Mouse (Mus musculus) hindbrain, embryonic 14.5 days (tissue): ENCODE data around the gene Krtap8-1. TPM values are rescaled to one million over a fixed set of nuclear protein-coding genes. Genes with fewer than 3 reads are reported as not detected.

Experiments used
- ATAC-seq: fragments of 200-750 bp; cut with Nextera tagmentation; 2 replicates; pipeline ENCODE4 v1.8.0; 2017; ENCODE audit warnings: moderate number of reproducible peaks, mild to moderate bottlenecking, moderate TSS enrichment, moderate library complexity; ENCODE audit not compliant: low FRiP score
- DNase-seq: peaks from one replicate; pipeline ENCODE4 v3.0.0-alpha.2; 2015; ENCODE audit warnings: low spot score
- H3K27ac ChIP-seq: fragments of 300-500 bp; sonication (generic); 2 replicates; pipeline ENCODE4 v1.5.1; 2014; ENCODE audit warnings: mild to moderate bottlenecking, moderate library complexity
- H3K27me3 ChIP-seq: fragments of 300-500 bp; sonication (generic); 2 replicates; pipeline ENCODE4 v1.6.1; 2014; ENCODE audit warnings: mild to moderate bottlenecking, low read length, mixed read lengths; ENCODE audit not compliant: control insufficient read depth, insufficient read depth
- H3K36me3 ChIP-seq: fragments of 300-500 bp; sonication (generic); replicated peaks from 2 replicates; pipeline ENCODE4 v1.6.1; 2014; ENCODE audit not compliant: control insufficient read depth, insufficient read depth
- H3K4me1 ChIP-seq: fragments of 300-500 bp; sonication (generic); replicated peaks from 2 replicates; pipeline ENCODE4 v1.6.1; 2014; ENCODE audit warnings: antibody characterized with exemption, low read length, mixed read lengths; ENCODE audit not compliant: control insufficient read depth, insufficient read depth
- H3K4me2 ChIP-seq: fragments of 300-500 bp; sonication (generic); replicated peaks from 2 replicates; pipeline ENCODE4 v1.6.1; 2014; ENCODE audit warnings: mild to moderate bottlenecking, moderate library complexity
- H3K4me3 ChIP-seq: fragments of 300-500 bp; sonication (generic); replicated peaks from 2 replicates; pipeline ENCODE4 v1.5.1; 2014; ENCODE audit warnings: mild to moderate bottlenecking, low read length
- H3K9ac ChIP-seq: fragments of 300-500 bp; sonication (generic); 2 replicates; pipeline ENCODE4 v1.6.1; 2014
- H3K9me3 ChIP-seq: fragments of 300-500 bp; sonication (generic); 2 replicates; pipeline ENCODE4 v1.6.1; 2016; ENCODE audit warnings: low read length; ENCODE audit not compliant: control insufficient read depth
- WGBS: fragments of 180-500 bp; shearing (Covaris S2); extraction: QIAGEN DNeasy Blood & Tissue Kit; methylation state at CpG from one replicate; pipeline ENCODE4 v1.1.7; 2014; 5-methylcytosine and 5-hydroxymethylcytosine counted together
- polyA plus RNA-seq: library from polyadenylated mRNA; unstranded; fragments of >200 nt; fragmentation: Nextera tagmentation; extraction: Ambion mirVana; gene quantifications from 2 replicates; pipeline ENCODE4 v1.2.1, GENCODE M21; 2014

Gene Krtap8-1
- polyA plus RNA-seq: not detected in 2 replicates

DNA sequence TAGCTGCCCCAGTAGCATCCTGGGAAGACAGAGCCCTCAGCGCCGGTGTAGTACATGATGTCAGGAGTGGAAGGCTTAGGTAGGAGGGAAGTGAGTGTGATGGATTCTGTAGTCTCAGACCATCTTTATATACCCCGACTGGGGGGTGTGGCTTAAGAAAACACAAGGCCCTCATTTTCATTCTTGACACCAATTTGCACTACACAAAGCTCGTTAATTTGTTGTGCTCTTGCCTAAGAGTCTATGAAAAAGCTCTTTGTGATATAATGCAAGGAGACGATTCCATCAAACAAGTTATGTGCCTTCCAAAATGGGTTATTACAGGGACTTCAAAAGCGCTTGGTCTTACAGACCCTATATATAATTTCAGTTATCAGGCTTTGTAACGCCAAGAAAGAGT, at the start of gene Krtap8-1:
Gene Krtap8-1 (minus strand): TSS at position 101 of the 400 bp plus-strand sequence.
- ATAC-seq: no peak
- Histone ChIP-seq H3K4me3 (no peak within 1 kb of the TSS), H3K9ac (no peak within 1 kb of the TSS), H3K27ac (no peak within 1 kb of the TSS), H3K4me2 (no peak within 1 kb of the TSS), H3K9me3 (no peaks in the 10 kb centered on the region), H3K27me3 (no peaks in the 10 kb centered on the region), H3K4me1 (no peaks in the 10 kb centered on the region), H3K36me3 (no peaks in the 10 kb centered on the region)
- WGBS: 93% methylated on average over 7 of the region's 7 CpGs
- no peak for DNase-seq

DNA sequence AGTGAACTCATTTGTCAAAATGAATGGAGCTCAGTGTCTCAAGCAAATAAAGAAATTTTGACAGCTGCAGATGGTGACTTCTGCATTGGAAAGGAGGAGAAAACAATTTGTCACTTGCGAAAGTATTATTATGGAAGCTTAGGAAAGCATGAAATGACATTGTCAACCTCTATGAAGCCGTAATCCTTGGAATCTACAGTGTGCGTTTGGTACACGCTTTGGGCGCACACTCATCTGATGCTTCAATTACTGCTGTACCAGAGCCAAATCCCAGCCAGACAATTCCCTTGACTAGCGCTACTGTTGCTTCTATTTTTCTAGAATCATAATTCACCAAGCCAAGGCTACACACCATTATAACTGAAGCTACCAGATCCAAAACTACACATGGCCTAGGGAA, 49.6 kb upstream of the Krtap8-1 start:
- Histone ChIP-seq H3K27ac (no peak overlapping the region), H3K36me3 (no peaks in the 10 kb centered on the region), H3K4me1 (0 out of 2 replicates have a peak, but pooled peaks cover 9% of the 10 kb centered on the region), H3K27me3 (no peaks in the 10 kb centered on the region), H3K9ac (no peak overlapping the region), H3K4me3 (no peak overlapping the region), H3K9me3 (no peaks in the 10 kb centered on the region), H3K4me2 (no peak overlapping the region)
- ATAC-seq (no peak), DNase-seq (no peak)
- 64% methylated on average over 6 of the region's 6 CpGs for WGBS

DNA sequence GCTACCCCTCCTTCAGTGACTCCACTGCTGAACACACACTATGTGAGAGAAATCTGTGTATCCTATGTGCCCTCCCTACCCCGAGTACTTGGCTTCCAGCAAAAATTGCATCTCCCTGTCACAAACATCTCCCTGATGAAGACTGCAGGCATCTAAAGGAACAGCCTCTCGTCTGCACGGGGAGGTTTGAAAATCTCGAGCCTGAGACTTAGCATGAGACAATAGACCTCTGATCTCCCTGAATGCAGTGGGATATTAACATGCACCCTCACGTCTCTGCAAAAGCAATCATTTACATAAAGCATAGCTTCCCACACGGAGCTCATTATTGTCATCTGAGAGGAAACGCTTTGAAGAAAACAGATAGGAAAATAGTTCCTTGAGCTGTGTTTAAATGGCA, 42.8 kb upstream of the Krtap8-1 start:
- peak; percentile 59 for DNase-seq
- H3K9ac ChIP-seq: no peak overlapping the region
- H3K4me2 ChIP-seq: peak overlapping the region; percentile 22
- no peaks in the 10 kb centered on the region for H3K36me3 ChIP-seq
- H3K27me3 ChIP-seq: no peaks in the 10 kb centered on the region
- peak; percentile 76 for ATAC-seq
- peak overlapping the region; percentile 80 for H3K27ac ChIP-seq
- H3K4me1 ChIP-seq: peaks cover 26% of the 10 kb centered on the region
- 5% methylated on average over 7 of the region's 7 CpGs for WGBS
- no peaks in the 10 kb centered on the region for H3K9me3 ChIP-seq
- H3K4me3 ChIP-seq: no peak overlapping the region

DNA sequence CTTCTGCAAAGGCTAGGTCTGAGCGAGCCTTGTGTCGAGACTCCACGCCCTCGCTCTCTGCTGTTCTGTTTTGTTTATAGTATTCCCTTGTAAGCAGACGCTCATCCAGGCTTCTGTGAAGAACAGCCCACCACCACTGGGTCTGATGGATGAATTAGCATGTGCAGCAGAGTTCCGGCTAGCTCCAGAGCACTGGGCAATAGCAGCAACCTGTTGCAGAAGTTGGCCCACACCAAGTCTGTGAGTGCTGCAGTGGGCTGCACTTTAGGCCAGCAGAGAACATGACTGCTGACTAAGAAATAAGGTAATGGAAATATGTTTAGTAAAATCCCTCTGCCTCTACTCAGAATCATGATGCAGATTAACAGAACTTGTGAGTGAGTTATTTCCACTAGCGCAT, 42.1 kb upstream of the Krtap8-1 start:
- H3K4me2 ChIP-seq: no peak overlapping the region
- DNase-seq: no peak
- peak overlapping the region; percentile 80 for H3K27ac ChIP-seq
- WGBS: 38% methylated on average over 7 of the region's 7 CpGs
- H3K27me3 ChIP-seq: no peaks in the 10 kb centered on the region
- peaks cover 26% of the 10 kb centered on the region for H3K4me1 ChIP-seq
- H3K4me3 ChIP-seq: no peak overlapping the region
- ATAC-seq: 0 out of 2 replicates have a peak, but pooled peaks have one; percentile 14
- no peaks in the 10 kb centered on the region for H3K9me3 ChIP-seq
- H3K9ac ChIP-seq: no peak overlapping the region
- H3K36me3 ChIP-seq: no peaks in the 10 kb centered on the region

DNA sequence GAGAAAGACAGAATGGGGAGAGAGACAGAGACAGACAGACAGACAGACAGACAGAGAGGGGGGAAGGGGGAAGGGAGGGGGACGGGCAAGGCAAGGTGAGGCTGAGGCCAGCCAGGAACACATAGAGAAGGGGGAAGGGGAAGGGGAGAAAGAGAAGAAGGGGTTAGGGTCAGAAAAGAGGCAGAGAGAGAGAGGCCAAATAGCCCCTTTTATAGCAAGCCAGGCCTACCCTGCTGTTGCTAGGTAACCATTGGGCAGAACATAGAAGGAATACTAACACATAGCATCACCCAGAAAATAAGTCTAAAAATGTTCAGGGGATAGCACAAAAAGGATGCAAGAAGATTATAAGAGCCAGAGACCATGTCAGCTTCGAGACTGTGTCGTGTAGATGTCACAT, 40.6 kb upstream of the Krtap8-1 start:
- Histone ChIP-seq H3K4me1 (peaks cover 26% of the 10 kb centered on the region), H3K4me3 (no peak overlapping the region), H3K9ac (no peak overlapping the region), H3K27me3 (no peaks in the 10 kb centered on the region), H3K36me3 (no peaks in the 10 kb centered on the region), H3K9me3 (no peaks in the 10 kb centered on the region), H3K27ac (no peak overlapping the region), H3K4me2 (no peak overlapping the region)
- 37% methylated on average over 3 of the region's 3 CpGs for WGBS
- DNase-seq (peak; percentile 41), ATAC-seq (peak; percentile 59)

GRCm38 (mm10) chr16:89520996-89521395, 33.2 kb upstream of the Krtap8-1 start:
- Histone ChIP-seq H3K27me3 (no peaks in the 10 kb centered on the region), H3K9me3 (no peaks in the 10 kb centered on the region), H3K4me3 (no peak overlapping the region), H3K36me3 (no peaks in the 10 kb centered on the region), H3K4me1 (no peaks in the 10 kb centered on the region), H3K4me2 (no peak overlapping the region), H3K27ac (no peak overlapping the region), H3K9ac (no peak overlapping the region)
- ATAC-seq (no peak), DNase-seq (no peak)
- WGBS: 90% methylated on average over 4 of the region's 4 CpGs

GRCm38 (mm10) chr16:89520555-89520954, 32.8 kb upstream of the Krtap8-1 start:
- 97% methylated on average over 2 of the region's 2 CpGs for WGBS
- Histone ChIP-seq H3K9ac (no peak overlapping the region), H3K27ac (no peak overlapping the region), H3K4me3 (no peak overlapping the region), H3K9me3 (no peaks in the 10 kb centered on the region), H3K4me1 (no peaks in the 10 kb centered on the region), H3K36me3 (no peaks in the 10 kb centered on the region), H3K4me2 (no peak overlapping the region), H3K27me3 (no peaks in the 10 kb centered on the region)
- DNase-seq (no peak), ATAC-seq (no peak)

- WGBS: 92% methylated on average over 6 of the region's 6 CpGs
- ATAC-seq (0 out of 2 replicates have a peak, but pooled peaks have one; percentile 33), DNase-seq (no peak)
- Histone ChIP-seq H3K27ac (no peak overlapping the region), H3K4me1 (no peaks in the 10 kb centered on the region), H3K4me2 (no peak overlapping the region), H3K27me3 (no peaks in the 10 kb centered on the region), H3K36me3 (no peaks in the 10 kb centered on the region), H3K9me3 (no peaks in the 10 kb centered on the region), H3K9ac (no peak overlapping the region), H3K4me3 (no peak overlapping the region)
Measured at GRCm38 (mm10) chr16:89520091-89520490, 32.3 kb upstream of the Krtap8-1 start.

GRCm38 (mm10) chr16:89517635-89518034, 29.9 kb upstream of the Krtap8-1 start:
- Histone ChIP-seq H3K9ac (no peak overlapping the region), H3K4me3 (no peak overlapping the region), H3K4me2 (no peak overlapping the region), H3K36me3 (no peaks in the 10 kb centered on the region), H3K27ac (no peak overlapping the region), H3K9me3 (no peaks in the 10 kb centered on the region), H3K4me1 (no peaks in the 10 kb centered on the region), H3K27me3 (no peaks in the 10 kb centered on the region)
- DNase-seq (no peak), ATAC-seq (no peak; the same call in 1 of the 2 replicates)
- WGBS: 64% methylated on average over 9 of the region's 9 CpGs

GRCm38 (mm10) chr16:89513431-89513830, 25.7 kb upstream of the Krtap8-1 start:
- Histone ChIP-seq H3K27ac (0 out of 2 replicates have a peak overlapping the region, but pooled peaks have one; percentile 7), H3K36me3 (no peaks in the 10 kb centered on the region), H3K9me3 (no peaks in the 10 kb centered on the region), H3K4me2 (peak overlapping the region; percentile 4; the same call in 1 of the 2 replicates), H3K4me1 (no peaks in the 10 kb centered on the region), H3K4me3 (no peak overlapping the region), H3K9ac (no peak overlapping the region), H3K27me3 (no peaks in the 10 kb centered on the region)
- 60% methylated on average over 7 of the region's 7 CpGs for WGBS
- ATAC-seq (peak; percentile 44; the same call in 1 of the 2 replicates), DNase-seq (peak; percentile 53)
